Mouse (Mus musculus): ENCODE results near the gene Rtl10. TPM values are rescaled to one million over a fixed set of nuclear protein-coding genes. Genes with fewer than 3 reads are reported as not detected.
A peak's percentile ranks its signal among the peaks of the same experiment; 100 is the strongest.

Rtl10 gene
- polyA plus RNA-seq, 1 experiment: 11.5 TPM

DNA sequence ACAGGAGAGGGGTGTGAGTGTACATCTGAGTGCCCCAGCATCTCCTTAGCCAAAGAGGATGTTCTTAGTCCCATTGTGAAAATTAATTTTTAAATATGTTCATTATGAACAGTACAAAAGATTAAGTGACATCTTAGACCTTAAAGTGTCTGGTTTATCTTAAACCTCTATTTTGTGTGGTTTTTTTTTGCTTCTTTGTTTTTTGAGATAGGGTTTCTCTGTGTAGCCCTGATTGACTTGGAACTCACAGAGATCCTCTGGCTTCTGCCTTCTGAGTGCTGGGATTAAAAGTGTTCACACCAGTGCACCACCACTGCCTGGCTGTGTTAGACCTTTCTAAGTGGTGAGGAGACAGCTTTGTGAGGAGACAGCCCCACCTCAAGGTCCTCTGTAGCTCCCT is 40.0 kb upstream of the Rtl10 start:
- Histone ChIP-seq H3K9ac (ENCODE audit: low read depth, poor library complexity, severe bottlenecking) (no peak overlapping the region), H3K27ac (ENCODE audit: insufficient read depth, low read length) (no peak overlapping the region), H3K9me3 (replicated peaks; ENCODE audit: control insufficient read depth, insufficient read depth, low read length, poor library complexity, severe bottlenecking) (no peaks in the 10 kb centered on the region), H3K27me3 (ENCODE audit: control insufficient read depth, insufficient read depth, low read length, poor library complexity, severe bottlenecking) (no peaks in the 10 kb centered on the region), H3K4me1 (ENCODE audit: control insufficient read depth, insufficient read depth, low read length) (peaks cover 13% of the 10 kb centered on the region), H3K4me3 (ENCODE audit: low read depth, low read length) (no peak overlapping the region), H3K36me3 (ENCODE audit: control insufficient read depth, insufficient read depth, low read length, poor library complexity, severe bottlenecking) (no peaks in the 10 kb centered on the region)
- TF ChIP-seq POLR2A (IDR thresholded peaks at IDR 0.05; ENCODE audit: insufficient read depth, low read length) (no peak), CTCF (IDR thresholded peaks at IDR 0.05; ENCODE audit: low read depth, low read length) (no peak), EP300 (IDR thresholded peaks at IDR 0.05; ENCODE audit: insufficient read depth, low read depth, low read length) (no peak)

DNA sequence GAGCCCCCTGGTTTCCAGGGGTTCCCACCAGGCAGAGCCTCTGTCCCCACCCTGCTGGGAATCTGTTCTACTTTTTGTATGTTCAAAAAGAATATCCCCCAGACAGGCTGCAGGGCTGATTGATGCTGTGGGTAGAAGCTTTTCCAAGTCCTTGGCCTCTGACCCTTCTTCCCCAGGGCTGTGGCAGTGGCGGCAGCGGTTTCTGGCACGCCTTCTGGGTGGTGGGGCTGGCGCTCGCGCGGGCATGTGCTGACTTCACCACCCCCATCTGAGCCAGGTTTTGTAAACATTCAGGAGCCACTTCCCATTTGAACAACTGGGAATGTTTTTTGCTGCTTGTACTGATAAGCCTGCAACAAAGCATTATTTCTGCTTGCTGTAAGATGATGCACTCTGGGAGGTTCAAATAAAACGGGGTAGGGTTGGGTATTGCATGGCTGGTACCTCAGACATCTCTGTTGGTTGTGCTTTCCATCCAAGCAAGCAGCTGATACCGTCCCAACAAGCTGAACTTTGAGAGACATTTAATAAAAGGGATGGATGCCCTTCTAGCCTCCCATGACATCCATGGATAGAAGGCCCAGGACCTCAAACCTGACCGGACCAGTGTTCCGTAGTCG is 39.3 kb upstream of the Rtl10 start:
- TF ChIP-seq EP300 (IDR thresholded peaks at IDR 0.05; ENCODE audit: insufficient read depth, low read depth, low read length) (no peak), CTCF (IDR thresholded peaks at IDR 0.05; ENCODE audit: low read depth, low read length) (no peak), POLR2A (IDR thresholded peaks at IDR 0.05; ENCODE audit: insufficient read depth, low read length) (no peak)
- Histone ChIP-seq H3K27ac (ENCODE audit: insufficient read depth, low read length) (peak overlapping the region; percentile 42; the same call in 1 of the 2 replicates), H3K9me3 (replicated peaks; ENCODE audit: control insufficient read depth, insufficient read depth, low read length, poor library complexity, severe bottlenecking) (no peaks in the 10 kb centered on the region), H3K4me1 (ENCODE audit: control insufficient read depth, insufficient read depth, low read length) (peaks cover 13% of the 10 kb centered on the region), H3K4me3 (ENCODE audit: low read depth, low read length) (peak overlapping the region; percentile 24), H3K9ac (ENCODE audit: low read depth, poor library complexity, severe bottlenecking) (no peak overlapping the region), H3K36me3 (ENCODE audit: control insufficient read depth, insufficient read depth, low read length, poor library complexity, severe bottlenecking) (no peaks in the 10 kb centered on the region), H3K27me3 (ENCODE audit: control insufficient read depth, insufficient read depth, low read length, poor library complexity, severe bottlenecking) (no peaks in the 10 kb centered on the region)

GRCm38 (mm10) chr16:18459955-18460370 is 38.7 kb upstream of the Rtl10 start:
- peak overlapping the region; percentile 24 for H3K4me3 ChIP-seq (ENCODE audit: low read depth, low read length)
- TF ChIP-seq POLR2A (IDR thresholded peaks at IDR 0.05; ENCODE audit: insufficient read depth, low read length) (no peak), EP300 (IDR thresholded peaks at IDR 0.05; ENCODE audit: insufficient read depth, low read depth, low read length) (peak; percentile 85)
- peak overlapping the region; percentile 42; the same call in 1 of the 2 replicates for H3K27ac ChIP-seq (ENCODE audit: insufficient read depth, low read length)
- H3K36me3 ChIP-seq (ENCODE audit: control insufficient read depth, insufficient read depth, low read length, poor library complexity, severe bottlenecking): no peaks in the 10 kb centered on the region
- no peaks in the 10 kb centered on the region for H3K27me3 ChIP-seq (ENCODE audit: control insufficient read depth, insufficient read depth, low read length, poor library complexity, severe bottlenecking)
- H3K4me1 ChIP-seq (ENCODE audit: control insufficient read depth, insufficient read depth, low read length): peaks cover 13% of the 10 kb centered on the region
- H3K9ac ChIP-seq (ENCODE audit: low read depth, poor library complexity, severe bottlenecking): no peak overlapping the region
- H3K9me3 ChIP-seq (replicated peaks; ENCODE audit: control insufficient read depth, insufficient read depth, low read length, poor library complexity, severe bottlenecking): no peaks in the 10 kb centered on the region

GRCm38 (mm10) chr16:18460826-18461225 is 37.9 kb upstream of the Rtl10 start:
- no peaks in the 10 kb centered on the region for H3K36me3 ChIP-seq (ENCODE audit: control insufficient read depth, insufficient read depth, low read length, poor library complexity, severe bottlenecking)
- no peak for TF ChIP-seq CTCF (IDR thresholded peaks at IDR 0.05; ENCODE audit: low read depth, low read length)
- TF ChIP-seq EP300 (IDR thresholded peaks at IDR 0.05; ENCODE audit: insufficient read depth, low read depth, low read length): no peak
- TF ChIP-seq POLR2A (IDR thresholded peaks at IDR 0.05; ENCODE audit: insufficient read depth, low read length): no peak
- no peak overlapping the region for H3K4me3 ChIP-seq (ENCODE audit: low read depth, low read length)
- H3K27me3 ChIP-seq (ENCODE audit: control insufficient read depth, insufficient read depth, low read length, poor library complexity, severe bottlenecking): no peaks in the 10 kb centered on the region
- H3K9me3 ChIP-seq (replicated peaks; ENCODE audit: control insufficient read depth, insufficient read depth, low read length, poor library complexity, severe bottlenecking): no peaks in the 10 kb centered on the region
- H3K27ac ChIP-seq (ENCODE audit: insufficient read depth, low read length): no peak overlapping the region
- H3K9ac ChIP-seq (ENCODE audit: low read depth, poor library complexity, severe bottlenecking): no peak overlapping the region
- H3K4me1 ChIP-seq (ENCODE audit: control insufficient read depth, insufficient read depth, low read length): peaks cover 13% of the 10 kb centered on the region

GRCm38 (mm10) chr16:18462031-18462430 is 36.7 kb upstream of the Rtl10 start:
- Histone ChIP-seq H3K36me3 (ENCODE audit: control insufficient read depth, insufficient read depth, low read length, poor library complexity, severe bottlenecking) (no peaks in the 10 kb centered on the region), H3K4me1 (ENCODE audit: control insufficient read depth, insufficient read depth, low read length) (peaks cover 13% of the 10 kb centered on the region), H3K27me3 (ENCODE audit: control insufficient read depth, insufficient read depth, low read length, poor library complexity, severe bottlenecking) (no peaks in the 10 kb centered on the region), H3K27ac (ENCODE audit: insufficient read depth, low read length) (no peak overlapping the region), H3K9ac (ENCODE audit: low read depth, poor library complexity, severe bottlenecking) (no peak overlapping the region), H3K9me3 (replicated peaks; ENCODE audit: control insufficient read depth, insufficient read depth, low read length, poor library complexity, severe bottlenecking) (no peaks in the 10 kb centered on the region), H3K4me3 (ENCODE audit: low read depth, low read length) (no peak overlapping the region)
- no peak for TF ChIP-seq CTCF (IDR thresholded peaks at IDR 0.05; ENCODE audit: low read depth, low read length)
- TF ChIP-seq EP300 (IDR thresholded peaks at IDR 0.05; ENCODE audit: insufficient read depth, low read depth, low read length): 0 out of 2 replicates have a peak, but pooled peaks have one; percentile 9
- no peak for TF ChIP-seq POLR2A (IDR thresholded peaks at IDR 0.05; ENCODE audit: insufficient read depth, low read length)

DNA sequence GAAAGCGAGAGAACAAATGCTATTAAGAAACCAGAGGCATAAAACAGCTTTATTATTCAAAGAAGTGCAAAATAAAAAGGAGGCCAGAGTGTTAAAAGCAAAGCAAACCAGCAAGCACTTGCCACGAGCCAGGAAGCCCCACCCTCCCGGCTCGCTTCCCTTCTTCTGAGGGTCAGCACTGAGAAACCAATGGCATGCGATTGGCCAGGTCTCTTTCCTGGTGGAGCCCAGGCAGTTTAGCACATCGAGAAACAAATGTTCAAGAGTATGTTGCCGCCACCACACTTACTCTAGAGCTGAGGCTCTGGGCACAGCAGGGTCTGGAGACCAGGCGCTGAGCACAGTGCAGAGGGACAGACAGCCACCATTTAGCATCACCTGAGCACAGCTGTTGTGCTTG is 36.1 kb upstream of the Rtl10 start:
- no peak overlapping the region for H3K27ac ChIP-seq (ENCODE audit: insufficient read depth, low read length)
- no peaks in the 10 kb centered on the region for H3K9me3 ChIP-seq (replicated peaks; ENCODE audit: control insufficient read depth, insufficient read depth, low read length, poor library complexity, severe bottlenecking)
- H3K27me3 ChIP-seq (ENCODE audit: control insufficient read depth, insufficient read depth, low read length, poor library complexity, severe bottlenecking): no peaks in the 10 kb centered on the region
- TF ChIP-seq EP300 (IDR thresholded peaks at IDR 0.05; ENCODE audit: insufficient read depth, low read depth, low read length): no peak
- TF ChIP-seq CTCF (IDR thresholded peaks at IDR 0.05; ENCODE audit: low read depth, low read length): no peak
- no peak for TF ChIP-seq POLR2A (IDR thresholded peaks at IDR 0.05; ENCODE audit: insufficient read depth, low read length)
- no peak overlapping the region for H3K9ac ChIP-seq (ENCODE audit: low read depth, poor library complexity, severe bottlenecking)
- peaks cover 13% of the 10 kb centered on the region for H3K4me1 ChIP-seq (ENCODE audit: control insufficient read depth, insufficient read depth, low read length)
- H3K4me3 ChIP-seq (ENCODE audit: low read depth, low read length): no peak overlapping the region
- no peaks in the 10 kb centered on the region for H3K36me3 ChIP-seq (ENCODE audit: control insufficient read depth, insufficient read depth, low read length, poor library complexity, severe bottlenecking)
